Mouse (Mus musculus): ENCODE results near the gene Hils1.
A peak's percentile ranks its signal among the peaks of the same experiment; 100 is the strongest.
"Not testable (repeated sequence)": the region's sequence is repeated elsewhere in the genome, so short reads cannot be mapped to it uniquely, and the experiment has no call there.

Gene Hils1

DNA sequence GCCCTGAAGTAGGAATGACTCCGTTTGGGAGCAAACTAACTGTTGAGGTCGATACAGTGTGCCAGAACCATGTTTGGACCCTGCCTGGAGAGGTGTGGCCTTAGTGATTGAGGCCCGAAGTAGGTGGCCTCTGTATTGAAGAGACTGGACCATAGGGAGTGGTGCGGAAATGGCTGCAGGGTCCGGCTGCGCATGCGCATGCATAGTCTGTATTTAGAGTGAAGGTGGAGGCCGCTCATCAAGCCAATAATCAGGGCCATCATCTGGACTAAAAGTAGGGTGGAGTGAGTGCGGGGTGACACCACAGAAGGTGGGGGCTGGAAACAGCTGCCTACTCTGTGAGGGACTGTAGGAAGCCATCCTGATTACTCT is 9.7 kb upstream of the Hils1 start:
- DNase-seq = peak; percentile 98

DNA sequence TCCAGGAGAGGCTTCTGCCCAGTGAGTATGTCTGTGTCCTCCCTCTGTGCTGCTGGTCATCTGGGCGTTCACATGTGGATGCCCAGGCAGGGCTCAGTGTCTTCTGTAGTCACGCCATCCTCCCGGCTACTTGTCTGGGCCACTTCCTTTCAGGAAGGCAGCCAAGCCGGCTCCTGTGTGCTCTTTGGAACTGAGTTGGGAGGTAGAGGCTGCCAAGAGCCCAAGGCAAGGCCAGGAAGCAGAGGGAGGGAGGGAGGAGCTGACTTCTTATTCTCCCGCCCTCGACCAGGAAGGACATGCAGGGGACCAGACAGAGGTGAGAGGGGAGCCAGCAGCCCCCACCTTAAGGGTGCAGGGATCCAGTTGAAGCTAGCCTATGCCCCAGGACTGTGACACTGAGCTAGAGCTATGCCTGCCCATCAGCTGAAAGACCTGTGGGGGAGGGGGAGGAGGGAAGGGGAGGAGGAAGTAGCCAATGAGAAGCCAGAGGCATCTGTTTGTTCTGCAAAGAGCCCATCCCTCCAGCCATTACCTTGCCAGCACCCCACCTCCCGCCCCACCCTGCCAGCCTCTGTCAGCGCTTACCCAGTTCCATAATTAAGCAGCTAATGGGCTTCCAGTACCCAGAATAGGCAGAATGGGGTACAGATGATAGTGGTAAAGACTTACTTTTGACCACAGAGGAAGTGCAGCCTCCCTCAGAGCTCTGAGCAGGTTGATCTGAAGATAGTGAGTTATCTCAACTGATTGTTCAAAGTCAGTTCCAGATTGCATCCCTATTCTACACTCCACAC is 9.1 kb upstream of the Hils1 start:
- peak; percentile 100 for DNase-seq

DNA sequence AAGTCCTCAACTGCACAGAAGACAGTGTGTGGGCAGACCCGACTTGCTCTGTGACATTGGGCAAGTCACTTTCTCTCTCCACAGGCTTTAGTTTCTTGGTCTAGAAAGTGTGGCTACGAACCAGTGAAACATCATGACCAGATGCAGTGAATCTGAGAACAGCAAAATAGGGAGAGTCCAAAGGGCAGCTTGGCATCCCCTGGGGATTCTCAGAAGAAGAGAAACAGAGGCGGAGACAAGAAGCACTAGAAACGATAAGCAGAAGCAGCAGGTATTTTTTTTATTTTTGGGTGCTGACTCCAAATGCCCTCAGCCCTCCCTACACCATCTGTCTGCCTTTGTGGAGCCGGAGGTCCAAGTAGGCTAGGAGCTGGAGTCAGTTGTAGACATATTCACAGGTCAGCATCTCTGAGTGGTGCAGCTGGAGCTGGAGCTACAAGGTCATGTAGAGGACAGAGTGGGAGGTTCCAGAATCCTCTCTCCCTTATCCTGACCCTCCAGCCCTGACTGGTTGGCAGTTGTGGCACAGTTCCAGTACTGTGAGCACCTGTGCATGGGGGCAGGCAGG is 4.8 kb upstream of the Hils1 start:
- DNase-seq = no peak

DNA sequence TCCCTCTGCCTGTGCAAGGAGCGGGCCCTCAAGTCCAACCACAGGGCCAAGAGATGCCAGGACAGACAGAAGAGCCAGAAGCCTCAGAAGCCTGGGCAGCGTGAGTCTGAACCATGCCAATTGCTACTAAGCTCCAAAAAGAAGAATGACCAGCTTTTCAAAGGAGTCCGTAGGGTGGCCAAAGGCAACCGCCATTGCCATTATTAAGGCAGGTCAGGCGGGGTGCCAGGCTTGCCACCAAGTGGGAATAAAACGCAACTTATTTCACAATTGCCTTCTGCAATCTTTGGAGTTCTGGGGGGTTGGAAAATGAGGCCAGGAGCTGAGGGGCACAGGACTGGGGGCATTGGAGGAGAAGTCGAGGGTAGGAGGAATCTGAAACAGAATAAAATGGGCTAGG is 794 bp downstream of the Hils1 start:
- no peak for DNase-seq

GRCm38 (mm10) chr11:94969709-94970108 is 2.3 kb downstream of the Hils1 start:
- not testable (repeated sequence) for DNase-seq

GRCm38 (mm10) chr11:94970210-94970943 is 3.0 kb downstream of the Hils1 start:
- peak; percentile 93 for DNase-seq

GRCm38 (mm10) chr11:94971895-94972615 is 4.7 kb downstream of the Hils1 start:
- no peak for DNase-seq

GRCm38 (mm10) chr11:94972887-94973286 is 5.5 kb downstream of the Hils1 start:
- DNase-seq = no peak

GRCm38 (mm10) chr11:94973313-94973712 is 5.9 kb downstream of the Hils1 start:
- peak; percentile 96 for DNase-seq

- peak; percentile 96 for DNase-seq
These were observed 7.6 kb downstream of the Hils1 start for GRCm38 (mm10) chr11:94974951-94975350.

- peak; percentile 97 for DNase-seq
These were observed 8.8 kb downstream of the Hils1 start, which contains the start of gene Sgca for GRCm38 (mm10) chr11:94976199-94976598. TSS of gene Sgca (minus strand) at chr11:94976327.

GRCm38 (mm10) chr11:94978178-94978915 is 11.0 kb downstream of the Hils1 start:
- DNase-seq = no peak

- DNase-seq = peak; percentile 99
These were observed 11.6 kb downstream of the Hils1 start for GRCm38 (mm10) chr11:94978947-94979346.

DNA sequence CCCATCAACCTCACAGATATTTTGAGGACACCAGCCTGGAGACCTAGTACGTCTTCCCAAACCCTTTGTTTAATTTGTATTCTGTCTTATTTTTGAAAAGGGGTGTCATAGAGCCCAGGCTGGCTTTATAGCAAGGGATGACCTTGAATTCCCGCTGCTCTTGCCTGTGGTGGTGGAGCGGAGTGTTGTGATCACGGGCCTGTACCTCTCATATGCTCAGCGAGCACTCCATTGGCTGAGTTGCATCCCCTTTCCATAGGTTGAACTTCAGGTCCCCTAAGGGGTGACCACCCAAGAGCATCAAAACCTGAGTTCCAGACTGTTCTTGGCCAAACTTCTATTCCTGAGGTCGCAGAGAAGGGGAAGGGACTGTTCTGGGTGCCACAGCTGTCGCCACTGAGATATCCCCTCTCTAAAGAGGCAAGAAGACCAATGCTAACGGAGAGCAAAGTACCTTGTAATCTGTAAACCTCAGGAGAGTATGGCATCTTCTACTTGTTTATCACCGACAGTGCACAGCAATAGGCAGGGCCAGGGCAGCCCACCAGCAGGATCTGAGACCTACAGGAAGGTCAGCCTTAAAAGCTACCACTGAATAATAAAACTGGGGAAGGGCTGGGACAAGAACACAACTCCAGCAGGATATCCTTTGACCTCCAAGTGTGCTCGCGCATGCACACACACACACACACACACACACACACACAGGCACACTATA is 12.2 kb downstream of the Hils1 start:
- DNase-seq = no peak

DNA sequence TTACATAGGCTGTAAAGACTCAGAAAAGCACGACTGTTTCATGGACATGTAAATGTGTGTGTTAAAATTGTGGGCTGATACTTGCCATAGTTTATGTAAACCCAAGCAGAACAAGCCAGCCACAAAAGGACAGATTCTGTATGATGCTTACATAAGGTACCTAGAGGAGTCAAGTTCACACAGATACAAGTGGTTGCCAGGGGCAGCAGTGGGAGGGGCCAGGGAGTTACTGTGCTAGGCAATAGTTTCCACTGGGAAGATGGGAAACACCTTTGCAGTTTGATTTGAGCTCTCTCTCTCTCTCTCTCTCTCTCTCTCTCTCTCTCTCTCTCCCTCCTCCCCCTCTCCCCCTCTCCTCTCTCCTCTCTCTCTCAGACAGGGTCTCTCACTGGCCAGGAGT is 17.7 kb downstream of the Hils1 start:
- DNase-seq = no peak

DNA sequence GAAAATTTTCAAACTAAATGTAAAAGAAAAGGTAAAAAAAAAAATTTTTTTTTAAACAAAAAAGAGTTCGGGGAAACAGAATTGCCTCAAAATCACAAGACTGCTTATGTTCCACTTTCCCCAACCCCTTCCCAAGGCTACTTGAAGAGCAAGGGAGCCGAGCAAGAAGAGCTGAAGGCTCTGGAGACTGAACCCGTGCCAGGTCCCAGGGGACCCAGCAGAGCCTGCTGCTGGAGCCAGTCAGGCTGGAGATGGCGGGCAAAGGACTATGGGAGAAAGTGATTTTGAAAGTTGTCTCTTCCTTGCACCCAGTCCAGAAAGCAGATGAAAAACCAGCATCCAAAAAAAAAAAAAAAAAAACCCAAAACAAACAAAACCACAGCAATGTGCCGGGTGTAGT is 18.4 kb downstream of the Hils1 start:
- DNase-seq = no peak

- DNase-seq = no peak
These were observed 19.0 kb downstream of the Hils1 start for GRCm38 (mm10) chr11:94986435-94986834.

DNA sequence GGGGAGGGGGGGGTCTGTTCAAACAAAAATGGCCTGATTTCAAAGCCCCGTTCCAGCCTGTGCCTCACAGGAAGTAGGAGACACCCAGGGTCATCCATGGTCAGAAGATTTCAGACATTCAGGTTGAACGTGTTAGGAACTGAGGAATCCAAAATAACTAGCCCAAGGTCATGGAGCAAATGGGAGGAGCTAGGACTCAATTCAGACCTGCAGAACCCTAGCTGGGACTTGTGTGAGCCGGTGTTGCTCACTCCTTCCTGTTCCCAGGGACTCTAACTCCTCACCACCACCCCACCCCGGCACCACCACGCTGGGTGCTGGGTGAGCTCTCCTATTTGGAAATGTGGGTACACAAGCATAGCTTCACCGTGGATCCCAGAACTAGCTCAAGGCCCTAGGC is 19.9 kb downstream of the Hils1 start:
- DNase-seq = no peak

- peak; percentile 93 for DNase-seq
These were observed 20.5 kb downstream of the Hils1 start for GRCm38 (mm10) chr11:94987851-94988250.

- DNase-seq = peak; percentile 97
These were observed 21.6 kb downstream of the Hils1 start for GRCm38 (mm10) chr11:94988780-94989561.

DNA sequence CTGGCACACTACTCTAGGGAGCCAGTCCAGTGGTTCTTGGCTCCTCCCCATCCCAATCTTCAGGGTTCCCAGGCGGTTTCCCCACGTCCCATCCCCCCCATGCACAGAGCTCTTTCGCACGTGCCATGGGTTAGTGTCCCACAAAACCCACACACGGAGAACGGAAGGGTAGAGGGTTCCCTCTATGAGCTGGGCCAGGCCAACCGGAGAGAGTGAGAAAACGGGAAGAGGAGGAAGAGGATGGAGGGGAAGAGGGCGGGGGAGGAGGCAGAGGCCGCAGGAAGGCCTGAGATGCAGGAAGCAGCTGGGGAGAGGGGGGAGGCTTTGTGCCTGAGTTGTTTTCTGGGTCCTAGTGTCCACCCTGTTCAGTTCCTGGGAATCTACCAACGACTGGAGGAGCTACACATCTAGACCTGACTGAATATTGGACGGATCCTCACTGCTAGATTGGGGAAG is 22.2 kb downstream of the Hils1 start:
- DNase-seq = peak; percentile 99

All from heart, adult 11 months (tissue).